Mouse (Mus musculus): Measurements from ENCODE around the gene Phykpl.
A peak's percentile ranks its signal among the peaks of the same experiment; 100 is the strongest.

The Phykpl gene

GRCm38 (mm10) chr11:51584431-51585248 lies at the start of gene Phykpl:
Gene Phykpl, plus strand, starts transcription at chr11:51584757.
- DNase-seq (ENCODE audit: low spot score), result peak; percentile 88

GRCm38 (mm10) chr11:51538388-51538787 lies 46.2 kb upstream of the Phykpl start:
- DNase-seq (ENCODE audit: low spot score), result no peak

- DNase-seq (ENCODE audit: low spot score), result no peak
These were observed 45.4 kb upstream of the Phykpl start for GRCm38 (mm10) chr11:51538919-51539758.

GRCm38 (mm10) chr11:51539759-51540282 lies 44.7 kb upstream of the Phykpl start:
- peak; percentile 92 for DNase-seq (ENCODE audit: low spot score)

GRCm38 (mm10) chr11:51542424-51542823 lies 42.1 kb upstream of the Phykpl start:
- no peak for DNase-seq (ENCODE audit: low spot score)

- no peak for DNase-seq (ENCODE audit: low spot score)
These were observed 41.0 kb upstream of the Phykpl start for GRCm38 (mm10) chr11:51543487-51544050.

GRCm38 (mm10) chr11:51544413-51544812 lies 40.1 kb upstream of the Phykpl start:
- DNase-seq (ENCODE audit: low spot score), result no peak

GRCm38 (mm10) chr11:51545811-51546210 lies 38.7 kb upstream of the Phykpl start:
- no peak for DNase-seq (ENCODE audit: low spot score)

- DNase-seq (ENCODE audit: low spot score), result no peak
These were observed 33.3 kb upstream of the Phykpl start for GRCm38 (mm10) chr11:51551253-51551652.

GRCm38 (mm10) chr11:51552091-51552490 lies 32.5 kb upstream of the Phykpl start:
- DNase-seq (ENCODE audit: low spot score), result no peak

GRCm38 (mm10) chr11:51554590-51554989 lies 30.0 kb upstream of the Phykpl start:
- no peak for DNase-seq (ENCODE audit: low spot score)

- DNase-seq (ENCODE audit: low spot score), result no peak
These were observed 29.5 kb upstream of the Phykpl start for GRCm38 (mm10) chr11:51555066-51555465.

GRCm38 (mm10) chr11:51563276-51563675 lies 21.3 kb upstream of the Phykpl start:
- DNase-seq (ENCODE audit: low spot score), result no peak

- DNase-seq (ENCODE audit: low spot score), result no peak
These were observed 19.5 kb upstream of the Phykpl start for GRCm38 (mm10) chr11:51565062-51565461.

- DNase-seq (ENCODE audit: low spot score), result no peak
These were observed 18.6 kb upstream of the Phykpl start for GRCm38 (mm10) chr11:51565951-51566350.

- DNase-seq (ENCODE audit: low spot score), result no peak
These were observed 15.8 kb upstream of the Phykpl start for GRCm38 (mm10) chr11:51568801-51569200.

GRCm38 (mm10) chr11:51576454-51576853 lies 8.1 kb upstream of the Phykpl start:
- no peak for DNase-seq (ENCODE audit: low spot score)

GRCm38 (mm10) chr11:51577587-51577986 lies 7.0 kb upstream of the Phykpl start:
- DNase-seq (ENCODE audit: low spot score), result peak; percentile 64

GRCm38 (mm10) chr11:51579024-51579423 lies 5.5 kb upstream of the Phykpl start:
- DNase-seq (ENCODE audit: low spot score), result peak; percentile 23

- DNase-seq (ENCODE audit: low spot score), result peak; percentile 44
These were observed 1.8 kb upstream of the Phykpl start for GRCm38 (mm10) chr11:51582713-51583112.

GRCm38 (mm10) chr11:51584057-51584430 lies 513 bp upstream of the Phykpl start:
- no peak for DNase-seq (ENCODE audit: low spot score)

- DNase-seq (ENCODE audit: low spot score), result no peak
These were observed 1.2 kb downstream of the Phykpl start for GRCm38 (mm10) chr11:51585608-51586252.

Measured in T-cell, adult 2 months (primary cell).